Mouse (Mus musculus) lung, adult 2 months (tissue): Measurements from ENCODE around the gene Anapc15.

Experiments
- CTCF ChIP-seq: fragments of 200-500 bp; IDR thresholded peaks from 2 replicates; pipeline ENCODE4 v1.5.1; 2011; ENCODE audit warnings: mild to moderate bottlenecking, low read length, control low read depth; ENCODE audit not compliant: insufficient read depth
- POLR2A ChIP-seq: fragments of 200-500 bp; IDR thresholded peaks from 2 replicates; pipeline ENCODE4 v1.6.1; 2011; ENCODE audit warnings: low read depth, mild to moderate bottlenecking, control low read depth, low read length, borderline replicate concordance; ENCODE audit errors: extremely low read depth

- TF ChIP-seq POLR2A (no peak), CTCF (no peak)
Measured at GRCm38 (mm10) chr7:101875978-101876377, 12.5 kb downstream of the Anapc15 start.
